ENCODE assay signal across 8 mouse cellular contexts in the genomic region with DNA sequence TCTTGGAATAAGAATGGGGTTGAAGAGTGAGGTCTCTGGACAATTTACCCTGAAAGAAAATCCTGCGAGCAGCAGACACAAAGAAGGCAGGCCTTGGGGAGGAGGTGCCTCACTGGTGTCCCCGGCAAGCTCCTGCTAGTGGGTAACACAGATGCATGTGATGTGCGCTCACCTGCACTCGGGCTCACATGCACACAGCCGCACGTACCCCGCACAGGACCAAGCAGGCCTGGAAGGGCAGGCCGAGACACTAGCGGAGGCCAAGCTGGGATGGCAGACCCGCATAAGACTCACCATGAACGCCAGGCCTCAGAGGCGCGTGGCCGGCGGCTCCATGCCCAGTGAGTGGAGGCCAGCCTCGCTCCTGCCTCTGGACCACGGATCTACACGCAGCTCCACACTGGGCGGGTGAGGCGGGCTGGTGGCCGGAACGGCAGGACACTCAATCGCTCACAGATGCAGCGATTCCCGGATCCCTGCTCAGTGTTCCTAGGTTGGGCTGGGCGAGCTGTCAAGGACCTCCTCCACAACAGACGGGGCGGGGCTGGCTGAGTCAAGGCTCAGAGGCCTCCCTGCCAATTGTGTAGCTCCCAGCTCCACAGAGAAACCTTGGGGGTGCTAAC. TPM values are rescaled to one million over a fixed set of nuclear protein-coding genes. Genes with fewer than 3 reads are reported as not detected.
DNase-seq lines count a peak whose midpoint lies in the region; ATAC-seq lines count a peak whose summit lies in the region.

No protein-coding gene starts in this region.

- H3K9ac ChIP-seq in hindbrain, embryonic 14.5 days, result peak overlapping the region; percentile 87

- no peaks in the 10 kb centered on the region; the same call in 1 of the 2 replicates for H3K36me3 ChIP-seq in hindbrain, embryonic 14.5 days (replicated peaks; ENCODE audit: control insufficient read depth, insufficient read depth)

- under 1% methylated on average over 28 of the region's 28 CpGs for whole genome bisulfite sequencing in hindbrain, embryonic 14.5 days

- H3K4me3 ChIP-seq in hindbrain, embryonic 14.5 days (replicated peaks; ENCODE audit: low read length), result peak overlapping the region; percentile 78

- H3K9me3 ChIP-seq in hindbrain, embryonic 14.5 days (ENCODE audit: control insufficient read depth, low read length), result no peaks in the 10 kb centered on the region

- peak; percentile 95 for ATAC-seq in hindbrain, embryonic 14.5 days (ENCODE audit: low FRiP score)

- peaks cover 20% of the 10 kb centered on the region for H3K4me1 ChIP-seq in hindbrain, embryonic 14.5 days (replicated peaks; ENCODE audit: control insufficient read depth, insufficient read depth, low read length)

- peak overlapping the region; percentile 85 for H3K27ac ChIP-seq in hindbrain, embryonic 14.5 days

- no peaks in the 10 kb centered on the region for H3K27me3 ChIP-seq in hindbrain, embryonic 14.5 days (ENCODE audit: control insufficient read depth, insufficient read depth, low read length)

- DNase-seq in T-cell, adult 2 months (ENCODE audit: low spot score), result peak; percentile 42
- peak; percentile 94 to 96 for DNase-seq in cerebellum, postnatal 36 days
- DNase-seq in frontal cortex, postnatal 25 days (ENCODE audit: low spot score in 2 of 2), result peak; percentile 84 to 91
- DNase-seq in hindbrain, embryonic 14.5 days (ENCODE audit: low spot score), result peak; percentile 86
- DNase-seq in layer of hippocampus, postnatal 36 days, result peak; percentile 95 to 96
- peak; percentile 96 for DNase-seq in lung, postnatal 25 days (ENCODE audit: low spot score)
- peak; percentile 71 for DNase-seq in retina, adult 2 months (ENCODE audit: low read depth, low spot score)
- peak; percentile 78 for DNase-seq in thymus, postnatal 25 days

- H3K4me2 ChIP-seq in hindbrain, embryonic 14.5 days (replicated peaks), result peak overlapping the region; percentile 90

RNA-seq across cellular contexts. Expression of gene Ccdc96, which starts 45.9 kb away (rescaled TPM):
- 2.5 and 2.9 TPM in 2 replicates for polyA plus RNA-seq in hindbrain, embryonic 14.5 days (2014; fragmentation: Nextera tagmentation; extraction: Ambion mirVana)
- 1 to 10 TPM in 1 of 2 experiments, under 1 TPM in 1; 0.99 to 1.0 TPM for total RNA-seq in layer of hippocampus, postnatal 36 days (2021)

RNA-seq across cellular contexts. Expression of gene Tada2b, which starts 46.2 kb away (rescaled TPM):
- polyA plus RNA-seq in hindbrain, embryonic 14.5 days (2014; fragmentation: Nextera tagmentation; extraction: Ambion mirVana), result 5.2 and 5.6 TPM in 2 replicates
- total RNA-seq in layer of hippocampus, postnatal 36 days (2021), result 10 to 100 TPM; 34.0 to 36.4 TPM

Comparison
In these comparisons a context has a peak if more than half of its experiments do, and no peak if none do; other contexts are left out.
1. Peak in every context shown above with its lines: DNase-seq, ATAC-seq, H3K4me3 ChIP-seq and H3K27ac ChIP-seq.
2. DNase-seq: peak in every context shown above with its lines; median percentile 96 in lung, postnatal 25 days; 96 in layer of hippocampus, postnatal 36 days; 95 in cerebellum, postnatal 36 days; 88 in frontal cortex, postnatal 25 days; 86 in hindbrain, embryonic 14.5 days; 78 in thymus, postnatal 25 days; 71 in retina, adult 2 months; 42 in T-cell, adult 2 months.